Mouse (Mus musculus) MEL (cell line): ENCODE data around the gene Smad6. TPM values are rescaled to one million over a fixed set of nuclear protein-coding genes. Genes with fewer than 3 reads are reported as not detected.
A peak's percentile ranks its signal among the peaks of the same experiment; 100 is the strongest.

ENCODE experiments used
- DNase-seq: peaks from one replicate; pipeline ENCODE4 v3.0.0; 2011; ENCODE audit warnings: low read depth, low spot score
- H3K27ac ChIP-seq: 2 replicates; pipeline ENCODE4 v1.5.1; 2012; ENCODE audit warnings: low read depth, mild to moderate bottlenecking, control low read depth, low read length, moderate library complexity; ENCODE audit not compliant: control insufficient read depth
- H3K27me3 ChIP-seq, 2 experiments: fragments of 150-350 bp in 1 of 2; sonication (generic) in 1 of 2; 2 replicates each; pipeline ENCODE4 v1.6.1; 2012; ENCODE audit warnings: low read length in 2 of 2, mild to moderate bottlenecking in 2 of 2, improper control_type of control experiment in 1 of 2, moderate library complexity in 1 of 2; ENCODE audit not compliant: insufficient read depth in 2 of 2, control insufficient read depth in 1 of 2
- H3K36me3 ChIP-seq, 2 experiments: 2 replicates each; pipeline ENCODE4 v1.6.1; 2012 to 2014; ENCODE audit warnings: low read length in 2 of 2, improper control_type of control experiment in 1 of 2, inconsistent platforms in 1 of 2, mild to moderate bottlenecking in 1 of 2; ENCODE audit not compliant: insufficient read depth in 2 of 2, control insufficient read depth in 1 of 2
- H3K4me1 ChIP-seq, 2 experiments: fragments of 150-350 bp in 1 of 2; sonication (generic) in 1 of 2; 2 replicates each; pipeline ENCODE4 v1.6.1; 2012; ENCODE audit warnings: low read length in 2 of 2, improper control_type of control experiment in 1 of 2, mild to moderate bottlenecking in 1 of 2; ENCODE audit not compliant: insufficient read depth in 2 of 2, control insufficient read depth in 1 of 2
- H3K4me3 ChIP-seq, 2 experiments: fragments of 150-350 bp in 1 of 2; sonication (generic) in 1 of 2; 2 replicates each; pipeline ENCODE4 v1.5.1; 2012; ENCODE audit warnings: low read depth in 2 of 2, low read length in 2 of 2, mild to moderate bottlenecking in 2 of 2, moderate library complexity in 2 of 2, control low read depth in 1 of 2, improper control_type of control experiment in 1 of 2; ENCODE audit not compliant: control insufficient read depth in 1 of 2, insufficient read depth in 1 of 2
- H3K79me2 ChIP-seq: 2 replicates; pipeline ENCODE4 v1.6.1; 2012; ENCODE audit warnings: mild to moderate bottlenecking, low read length, moderate library complexity; ENCODE audit not compliant: control insufficient read depth, poor library complexity, insufficient read depth
- H3K9ac ChIP-seq: 2 replicates; pipeline ENCODE4 v1.6.1; 2012; ENCODE audit warnings: low read depth, mild to moderate bottlenecking, control low read depth, low read length, moderate library complexity; ENCODE audit not compliant: control insufficient read depth, poor library complexity, severe bottlenecking
- H3K9me3 ChIP-seq: fragments of 150-350 bp; sonication (generic); replicated peaks from 2 replicates; pipeline ENCODE4 v1.6.1; 2012; ENCODE audit warnings: mild to moderate bottlenecking, low read length, improper control_type of control experiment, moderate library complexity; ENCODE audit not compliant: insufficient read depth
- CHD1 ChIP-seq: IDR thresholded peaks from 2 replicates; pipeline ENCODE4 v1.6.1; 2012; ENCODE audit warnings: low read depth, mild to moderate bottlenecking, inconsistent platforms, low read length, improper control_type of control experiment
- CTCF ChIP-seq, 3 experiments: IDR thresholded peaks in 2 of 3; conservative IDR thresholded peaks in 1 of 3; 2 replicates each; pipeline ENCODE4 v1.5.1; 2011 to 2012; ENCODE audit warnings: low read length in 3 of 3, low read depth in 2 of 3, mild to moderate bottlenecking in 2 of 3, improper control_type of control experiment in 1 of 3, inconsistent platforms in 1 of 3, mixed read lengths in 1 of 3, moderate library complexity in 1 of 3; ENCODE audit not compliant: control insufficient read depth in 1 of 3, insufficient read depth in 1 of 3, poor library complexity in 1 of 3, severe bottlenecking in 1 of 3
- ELF1 ChIP-seq: IDR thresholded peaks from 2 replicates; pipeline ENCODE4 v1.6.1; 2014; ENCODE audit warnings: low read depth, mild to moderate bottlenecking, inconsistent platforms, low read length, improper control_type of control experiment, moderate library complexity
- EP300 ChIP-seq, 2 experiments: IDR thresholded peaks; 2 replicates each; pipeline ENCODE4 v1.6.1; 2011; ENCODE audit warnings: improper control_type of control experiment in 2 of 2, low read length in 2 of 2, low read depth in 1 of 2, mild to moderate bottlenecking in 1 of 2
- ETS1 ChIP-seq: IDR thresholded peaks from 2 replicates; pipeline ENCODE4 v1.6.1; 2012; ENCODE audit warnings: low read depth, mild to moderate bottlenecking, inconsistent platforms, low read length, improper control_type of control experiment, moderate library complexity
- GABPA ChIP-seq: IDR thresholded peaks from 2 replicates; pipeline ENCODE4 v1.6.1; 2012; ENCODE audit warnings: low read depth, mild to moderate bottlenecking, inconsistent platforms, low read length, improper control_type of control experiment, moderate library complexity
- GATA1 ChIP-seq: IDR thresholded peaks from 2 replicates; pipeline ENCODE4 v1.6.1; 2011; ENCODE audit warnings: low read depth, low read length, improper control_type of control experiment
- HCFC1 ChIP-seq: IDR thresholded peaks from 2 replicates; pipeline ENCODE4 v1.6.1; 2012; ENCODE audit warnings: low read depth, mild to moderate bottlenecking, inconsistent platforms, low read length, improper control_type of control experiment, moderate library complexity
- JUND ChIP-seq: IDR thresholded peaks from 2 replicates; pipeline ENCODE4 v1.6.1; 2011; ENCODE audit warnings: low read depth, mild to moderate bottlenecking, improper control_type of control experiment, low read length
- KAT2A ChIP-seq: conservative IDR thresholded peaks from 2 replicates; pipeline ENCODE4 v1.6.1; 2012; ENCODE audit warnings: low read depth, low read length, improper control_type of control experiment, inconsistent platforms
- MAFK ChIP-seq: IDR thresholded peaks from 2 replicates; pipeline ENCODE4 v1.6.1; 2011; ENCODE audit warnings: low read depth, mild to moderate bottlenecking, low read length, improper control_type of control experiment, borderline replicate concordance
- MAX ChIP-seq: IDR thresholded peaks from 2 replicates; pipeline ENCODE4 v1.6.1; 2011; ENCODE audit warnings: low read length, improper control_type of control experiment
- MEF2A ChIP-seq: IDR thresholded peaks from 2 replicates; pipeline ENCODE4 v1.6.1; 2014; ENCODE audit warnings: low read depth, mild to moderate bottlenecking, inconsistent platforms, low read length, improper control_type of control experiment; ENCODE audit not compliant: poor library complexity, insufficient replicate concordance, severe bottlenecking; ENCODE audit errors: extremely low read depth
- MXI1 ChIP-seq: IDR thresholded peaks from 2 replicates; pipeline ENCODE4 v1.6.1; 2011; ENCODE audit warnings: mild to moderate bottlenecking, low read depth, low read length, improper control_type of control experiment
- MYB ChIP-seq: IDR thresholded peaks from 2 replicates; pipeline ENCODE4 v1.6.1; 2011; ENCODE audit warnings: mild to moderate bottlenecking, low read depth, low read length, improper control_type of control experiment
- MYC ChIP-seq: IDR thresholded peaks from 2 replicates; pipeline ENCODE4 v1.6.1; 2011; ENCODE audit warnings: low read depth, mild to moderate bottlenecking, low read length, improper control_type of control experiment, moderate library complexity
- NRF1 ChIP-seq: IDR thresholded peaks from 2 replicates; pipeline ENCODE4 v1.6.1; 2014; ENCODE audit warnings: low read depth, mild to moderate bottlenecking, inconsistent platforms, low read length, improper control_type of control experiment, moderate library complexity; ENCODE audit not compliant: poor library complexity, insufficient read depth, severe bottlenecking
- POLR2A ChIP-seq, 2 experiments: IDR thresholded peaks; 2 replicates each; pipeline ENCODE4 v1.6.1; 2011 to 2012; ENCODE audit warnings: low read length in 2 of 2, mild to moderate bottlenecking in 2 of 2, control low read depth in 1 of 2, improper control_type of control experiment in 1 of 2, low read depth in 1 of 2, moderate library complexity in 1 of 2; ENCODE audit not compliant: control insufficient read depth in 1 of 2, insufficient read depth in 1 of 2, poor library complexity in 1 of 2
- POLR2AphosphoS2 ChIP-seq: IDR thresholded peaks from 2 replicates; pipeline ENCODE4 v1.6.1; 2011; ENCODE audit warnings: low read length, improper control_type of control experiment
- POLR2AphosphoS5 ChIP-seq: IDR thresholded peaks from 2 replicates; pipeline ENCODE4 v1.6.1; 2012; ENCODE audit warnings: low read depth, borderline replicate concordance, mild to moderate bottlenecking, inconsistent platforms, low read length, moderate library complexity, mixed read lengths
- RAD21 ChIP-seq: IDR thresholded peaks from 2 replicates; pipeline ENCODE4 v1.6.1; 2011; ENCODE audit warnings: mild to moderate bottlenecking, low read depth, low read length, improper control_type of control experiment
- RCOR1 ChIP-seq: IDR thresholded peaks from 2 replicates; pipeline ENCODE4 v1.6.1; 2012; ENCODE audit warnings: low read depth, mild to moderate bottlenecking, inconsistent platforms, low read length, improper control_type of control experiment
- SIN3A ChIP-seq: IDR thresholded peaks from 2 replicates; pipeline ENCODE4 v1.6.1; 2012; ENCODE audit warnings: low read length, improper control_type of control experiment, inconsistent platforms
- SMC3 ChIP-seq: IDR thresholded peaks from 2 replicates; pipeline ENCODE4 v1.6.1; 2011; ENCODE audit warnings: low read depth, low read length, improper control_type of control experiment
- TAL1 ChIP-seq: IDR thresholded peaks from 2 replicates; pipeline ENCODE4 v1.6.1; 2012; ENCODE audit warnings: mild to moderate bottlenecking, inconsistent platforms, low read length, moderate library complexity, mixed read lengths
- TBP ChIP-seq: IDR thresholded peaks from 2 replicates; pipeline ENCODE4 v1.8.0; 2011; ENCODE audit warnings: low read depth, low read length, improper control_type of control experiment
- TCF12 ChIP-seq: IDR thresholded peaks from 2 replicates; pipeline ENCODE4 v1.6.1; 2014; ENCODE audit warnings: low read depth, mild to moderate bottlenecking, inconsistent platforms, low read length, improper control_type of control experiment, moderate library complexity
- UBTF ChIP-seq: IDR thresholded peaks from 2 replicates; pipeline ENCODE4 v1.6.1; 2012; ENCODE audit warnings: low read depth, mild to moderate bottlenecking, inconsistent platforms, low read length, improper control_type of control experiment, moderate library complexity, borderline replicate concordance; ENCODE audit not compliant: insufficient read depth
- USF1 ChIP-seq: IDR thresholded peaks from 2 replicates; pipeline ENCODE4 v1.6.1; 2014; ENCODE audit warnings: low read depth, mild to moderate bottlenecking, inconsistent platforms, low read length, improper control_type of control experiment, moderate library complexity
- USF2 ChIP-seq, 2 experiments: IDR thresholded peaks; 2 replicates each; pipeline ENCODE4 v1.6.1; 2011 to 2012; ENCODE audit warnings: improper control_type of control experiment in 2 of 2, low read length in 2 of 2, borderline replicate concordance in 1 of 2, inconsistent platforms in 1 of 2, low read depth in 1 of 2, mild to moderate bottlenecking in 1 of 2; ENCODE audit not compliant: insufficient read depth in 1 of 2
- ZC3H11A ChIP-seq: IDR thresholded peaks from 2 replicates; pipeline ENCODE4 v1.6.1; 2012; ENCODE audit warnings: low read depth, mild to moderate bottlenecking, inconsistent platforms, low read length, improper control_type of control experiment
- ZKSCAN1 ChIP-seq: IDR thresholded peaks from 2 replicates; pipeline ENCODE4 v1.6.1; 2012; ENCODE audit warnings: low read depth, mild to moderate bottlenecking, inconsistent platforms, low read length, improper control_type of control experiment, moderate library complexity
- ZMIZ1 ChIP-seq: IDR thresholded peaks from 2 replicates; pipeline ENCODE4 v1.6.1; 2012; ENCODE audit warnings: low read depth, mild to moderate bottlenecking, inconsistent platforms, low read length, improper control_type of control experiment, moderate library complexity
- ZNF384 ChIP-seq: IDR thresholded peaks from 2 replicates; pipeline ENCODE4 v1.6.1; 2012; ENCODE audit warnings: low read depth, mild to moderate bottlenecking, inconsistent platforms, low read length, improper control_type of control experiment
- polyA plus RNA-seq, 2 experiments: library from polyadenylated mRNA; stranded (reverse) in 1 of 2; unstranded in 1 of 2; fragments of >175 nt in 1 of 2; fragments of >200 nt in 1 of 2; gene quantifications; 2 replicates each; pipeline versions ENCODE4 v1.2.1 to v1.2.4; 2012; ENCODE audit warnings: low replicate concordance in 2 of 2, low read depth in 1 of 2; ENCODE audit not compliant: insufficient read length in 2 of 2, insufficient read depth in 1 of 2, missing spikeins in 1 of 2
- total RNA-seq: library from RNA; depleted of rRNA; stranded (reverse); fragments of 300-350 nt; gene quantifications from 2 replicates; pipeline ENCODE4 v1.2.3, GENCODE M21; 2012

Smad6 gene
- total and polyA plus RNA-seq, 3 experiments, result 2.2 to 3.9 TPM; not detected in 1

GRCm38 (mm10) chr9:63974258-63975023 lies 47.4 kb downstream of the Smad6 start:
- no peak overlapping the region for H3K27ac ChIP-seq

GRCm38 (mm10) chr9:63973662-63974190 lies 48.1 kb downstream of the Smad6 start:
- Histone ChIP-seq H3K4me1 (peaks cover 0 to 10% of the 10 kb centered on the region in 2 experiments; a peak in 2 of 4 replicates), H3K79me2 (no peaks in the 10 kb centered on the region), H3K9me3 (no peaks in the 10 kb centered on the region), H3K27ac (no peak overlapping the region), H3K36me3 (peaks cover 0 to 2% of the 10 kb centered on the region in 2 experiments; a peak in 2 of 4 replicates), H3K4me3 (no peak overlapping the region), H3K9ac (no peak overlapping the region), H3K27me3 (no peaks in the 10 kb centered on the region)
- TF ChIP-seq ETS1 (no peak), CHD1 (no peak), JUND (no peak), ZC3H11A (no peak), MXI1 (no peak), EP300 (IDR thresholded peaks at IDR 0.05; ENCODE audit: low read depth in 1 of 2, low read length in 2 of 2) (no peak), SMC3 (no peak), POLR2AphosphoS2 (no peak), ZKSCAN1 (no peak), USF1 (no peak), MAFK (no peak), GATA1 (no peak), ZNF384 (no peak), RAD21 (no peak), MAX (no peak)
- DNase-seq, result no peak

More at GRCm38 (mm10) chr9:63974258-63975023, 47.4 kb downstream of the Smad6 start:
- H3K4me3 ChIP-seq, result no peak overlapping the region
- peak; percentile 63; the same call in 1 of the 2 replicates for TF ChIP-seq MYC
- TF ChIP-seq MYB, result no peak
- no peak for TF ChIP-seq ZMIZ1
- no peak for TF ChIP-seq ZNF384
- TF ChIP-seq ELF1, result no peak
- TF ChIP-seq MAX, result peak; percentile 54; the same call in 1 of the 2 replicates
- no peak for TF ChIP-seq RCOR1
- TF ChIP-seq POLR2A (IDR thresholded peaks at IDR 0.05; ENCODE audit: control insufficient read depth in 1 of 2, insufficient read depth in 1 of 2, low read depth in 1 of 2, low read length in 2 of 2, poor library complexity in 1 of 2), result no peak
- TF ChIP-seq TCF12, result peak; percentile 35; the same call in 1 of the 2 replicates
- no peak for TF ChIP-seq ZC3H11A
- TF ChIP-seq CTCF (IDR thresholded peaks at IDR 0.05 in 2 of 3, conservative IDR thresholded peaks at IDR 0.05 in 1 of 3; ENCODE audit: control insufficient read depth in 1 of 3, insufficient read depth in 1 of 3, low read depth in 2 of 3, low read length in 3 of 3, poor library complexity in 1 of 3, severe bottlenecking in 1 of 3), result no peak
- TF ChIP-seq USF1, result no peak
- TF ChIP-seq KAT2A, result no peak
- no peak for TF ChIP-seq UBTF
- TF ChIP-seq EP300 (IDR thresholded peaks at IDR 0.05; ENCODE audit: low read depth in 1 of 2, low read length in 2 of 2), result 0 out of 4 replicates have a peak, but pooled peaks of 1 of the 2 experiments have one; percentile 20
- no peak for TF ChIP-seq GABPA
- no peak for TF ChIP-seq POLR2AphosphoS2
- no peak for TF ChIP-seq USF2 (IDR thresholded peaks at IDR 0.05; ENCODE audit: borderline replicate concordance in 1 of 2, insufficient read depth in 1 of 2, low read depth in 1 of 2, low read length in 2 of 2)
- no peak for TF ChIP-seq HCFC1
- TF ChIP-seq RAD21, result no peak
- TF ChIP-seq NRF1, result no peak
- TF ChIP-seq MAFK, result no peak
- TF ChIP-seq POLR2AphosphoS5, result no peak
- no peak for TF ChIP-seq MEF2A
- TF ChIP-seq TAL1, result peak; percentile 12; the same call in 1 of the 2 replicates
- no peak for TF ChIP-seq TBP
- TF ChIP-seq JUND, result no peak
- TF ChIP-seq ZKSCAN1, result no peak
- TF ChIP-seq SIN3A, result no peak
- no peak for TF ChIP-seq CHD1
- TF ChIP-seq GATA1, result no peak
- TF ChIP-seq MXI1, result no peak
- TF ChIP-seq, all 39 proteins: peak for 5
- Histone ChIP-seq H3K36me3 (peaks cover 0 to 2% of the 10 kb centered on the region in 2 experiments; a peak in 2 of 4 replicates), H3K9ac (no peak overlapping the region), H3K79me2 (no peaks in the 10 kb centered on the region), H3K27me3 (no peaks in the 10 kb centered on the region), H3K9me3 (no peaks in the 10 kb centered on the region), H3K4me1 (peaks cover 0 to 12% of the 10 kb centered on the region in 2 experiments; a peak in 2 of 4 replicates)
- DNase-seq, result peak; percentile 50
